Mouse (Mus musculus) cerebellum, adult 2 months (tissue): ENCODE measurements at regions not wholly inside any gene's neighbourhood (a gene's known extent, or its start where the extent isn't known, plus 50 kb on each side); places are given as distances from the start of the nearest gene placed in this dataset.
"Not testable (repeated sequence)": the region's sequence is repeated elsewhere in the genome, so short reads cannot be mapped to it uniquely, and the experiment has no call there.

ENCODE experiments used
- DNase-seq, 2 experiments: peaks; one replicate each; pipeline ENCODE4 v3.0.0; 2021
- H3K27ac ChIP-seq: fragments of 200-500 bp; 2 replicates; pipeline ENCODE4 v1.5.1; 2012; ENCODE audit warnings: low read length, control low read depth, inconsistent platforms; ENCODE audit not compliant: insufficient read depth
- H3K27me3 ChIP-seq: fragments of 200-500 bp; 2 replicates; pipeline ENCODE4 v1.6.1; 2012; ENCODE audit warnings: inconsistent platforms, mild to moderate bottlenecking, low read length, moderate library complexity; ENCODE audit not compliant: control insufficient read depth, insufficient read depth
- H3K4me1 ChIP-seq: fragments of 200-500 bp; 2 replicates; pipeline ENCODE4 v1.6.1; 2011; ENCODE audit warnings: low read length; ENCODE audit not compliant: control insufficient read depth, insufficient read depth
- H3K4me3 ChIP-seq: fragments of 200-500 bp; replicated peaks from 2 replicates; pipeline ENCODE3; 2011; ENCODE audit warnings: mild to moderate bottlenecking, low read depth, low read length, control low read depth; ENCODE audit not compliant: insufficient read depth
- CTCF ChIP-seq: fragments of 200-500 bp; IDR thresholded peaks from 2 replicates; pipeline ENCODE4 v1.5.1; 2011; ENCODE audit warnings: low read depth, mild to moderate bottlenecking, control low read depth, low read length, moderate library complexity, borderline replicate concordance; ENCODE audit not compliant: insufficient read depth
- POLR2A ChIP-seq: fragments of 200-500 bp; IDR thresholded peaks from 2 replicates; pipeline ENCODE4 v1.6.1; 2011; ENCODE audit warnings: low read length, control low read depth, borderline replicate concordance; ENCODE audit not compliant: insufficient read depth
- WGBS: fragments of 180-500 bp; shearing (Covaris S2); methylation state at CpG from one replicate; pipeline ENCODE4 v1.1.7; 2018; 5-methylcytosine and 5-hydroxymethylcytosine counted together

GRCm38 (mm10) chr2:3907026-3907425 is 110.5 kb upstream of the Frmd4a start:
- H3K27ac ChIP-seq: no peak overlapping the region
- peaks cover 23% of the 10 kb centered on the region for H3K4me1 ChIP-seq
- WGBS: 98% methylated on average over 4 of the region's 4 CpGs
- no peak for DNase-seq
- TF ChIP-seq CTCF: no peak
- no peak for TF ChIP-seq POLR2A
- H3K4me3 ChIP-seq: no peak overlapping the region
- no peaks in the 10 kb centered on the region for H3K27me3 ChIP-seq

DNA sequence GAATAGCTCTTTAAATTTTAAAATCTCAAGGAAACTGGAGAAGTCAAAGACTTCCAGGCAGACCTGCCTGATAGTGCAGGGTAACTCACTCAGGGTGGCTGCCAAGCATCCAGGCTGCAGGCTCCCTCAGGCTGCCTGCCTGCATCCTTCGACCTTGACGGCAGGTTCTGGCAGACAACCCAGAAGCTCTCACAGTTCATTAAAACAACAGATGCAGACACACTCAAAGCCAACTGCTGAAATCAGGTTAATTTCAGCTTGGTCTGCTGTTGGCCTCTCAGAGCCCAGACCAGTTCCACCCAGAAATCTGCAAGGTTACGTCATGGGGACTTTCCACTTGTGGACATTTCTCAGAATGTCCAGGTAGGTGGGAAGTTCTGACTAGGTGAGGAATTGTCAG is 109.3 kb upstream of the Frmd4a start:
- 9% methylated on average over 3 of the region's 3 CpGs for WGBS
- H3K4me1 ChIP-seq: peaks cover 23% of the 10 kb centered on the region
- no peak overlapping the region for H3K4me3 ChIP-seq
- peak; percentile 83 to 94 for DNase-seq
- no peaks in the 10 kb centered on the region for H3K27me3 ChIP-seq
- H3K27ac ChIP-seq: no peak overlapping the region
- TF ChIP-seq CTCF (no peak), POLR2A (no peak)

DNA sequence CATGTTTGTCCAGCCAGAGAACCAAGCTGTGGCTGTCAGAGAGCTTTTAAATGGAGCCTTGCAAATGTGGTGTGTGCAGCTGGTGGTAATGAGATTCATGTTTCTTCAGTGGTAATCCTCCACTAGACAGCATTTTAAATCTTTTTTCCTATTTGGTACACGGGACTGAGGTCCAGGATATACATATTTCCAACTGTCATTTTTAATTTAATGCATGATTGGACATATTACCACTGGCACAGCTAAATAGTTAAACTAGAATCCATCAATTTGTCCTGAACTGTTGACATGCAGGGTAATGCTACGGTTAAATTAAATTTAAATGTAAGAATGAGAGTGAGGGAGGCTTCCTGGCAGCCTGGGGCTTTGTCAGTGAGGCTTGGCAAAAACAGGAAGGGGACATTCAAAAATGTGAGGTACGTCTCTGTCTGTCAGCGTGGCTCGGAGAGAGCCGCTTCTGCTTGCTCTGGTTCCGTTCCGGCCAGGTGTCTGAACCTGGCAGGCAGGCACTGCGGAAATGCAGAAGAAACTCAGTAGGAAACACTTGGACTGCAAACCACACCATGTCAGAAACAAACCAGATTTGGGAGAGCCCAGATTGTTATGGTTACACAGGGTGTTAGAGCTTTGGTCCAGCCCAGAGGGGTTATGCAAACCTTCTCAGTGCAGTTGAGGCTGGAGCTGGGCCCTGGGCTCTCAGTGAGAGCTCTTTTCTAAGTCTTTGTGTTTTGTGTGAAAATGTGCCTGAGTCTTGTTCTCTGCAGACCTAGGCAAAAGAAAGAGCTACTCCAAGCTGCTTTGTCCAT is 107.2 kb upstream of the Frmd4a start:
- no peak overlapping the region for H3K27ac ChIP-seq
- TF ChIP-seq CTCF: no peak
- no peak for TF ChIP-seq POLR2A
- no peaks in the 10 kb centered on the region for H3K27me3 ChIP-seq
- WGBS: 13% methylated on average over 9 of the region's 9 CpGs
- no peak overlapping the region for H3K4me3 ChIP-seq
- peak; percentile 63 to 77 for DNase-seq
- H3K4me1 ChIP-seq: peaks cover 23% of the 10 kb centered on the region

GRCm38 (mm10) chr2:3915141-3915540 is 102.4 kb upstream of the Frmd4a start:
- H3K4me3 ChIP-seq: no peak overlapping the region
- TF ChIP-seq POLR2A (no peak), CTCF (no peak)
- DNase-seq: no peak
- H3K27ac ChIP-seq: no peak overlapping the region
- H3K27me3 ChIP-seq: no peaks in the 10 kb centered on the region
- peaks cover 14% of the 10 kb centered on the region for H3K4me1 ChIP-seq
- 94% methylated on average over 7 of the region's 7 CpGs for WGBS

GRCm38 (mm10) chr2:3916365-3916764 is 101.2 kb upstream of the Frmd4a start:
- WGBS: over 99% methylated on average over 3 of the region's 3 CpGs
- TF ChIP-seq POLR2A (no peak), CTCF (no peak)
- no peak for DNase-seq
- peaks cover 8% of the 10 kb centered on the region for H3K4me1 ChIP-seq
- H3K4me3 ChIP-seq: no peak overlapping the region
- H3K27ac ChIP-seq: no peak overlapping the region
- no peaks in the 10 kb centered on the region for H3K27me3 ChIP-seq

- 12% methylated on average over 6 of the region's 6 CpGs for WGBS
- peaks cover 8% of the 10 kb centered on the region for H3K4me1 ChIP-seq
- H3K4me3 ChIP-seq: no peak overlapping the region
- no peaks in the 10 kb centered on the region for H3K27me3 ChIP-seq
- DNase-seq: peak; percentile 53 to 76
- TF ChIP-seq POLR2A (no peak), CTCF (no peak)
- no peak overlapping the region for H3K27ac ChIP-seq
These were observed 99.4 kb upstream of the Frmd4a start for GRCm38 (mm10) chr2:3918156-3918555.

DNA sequence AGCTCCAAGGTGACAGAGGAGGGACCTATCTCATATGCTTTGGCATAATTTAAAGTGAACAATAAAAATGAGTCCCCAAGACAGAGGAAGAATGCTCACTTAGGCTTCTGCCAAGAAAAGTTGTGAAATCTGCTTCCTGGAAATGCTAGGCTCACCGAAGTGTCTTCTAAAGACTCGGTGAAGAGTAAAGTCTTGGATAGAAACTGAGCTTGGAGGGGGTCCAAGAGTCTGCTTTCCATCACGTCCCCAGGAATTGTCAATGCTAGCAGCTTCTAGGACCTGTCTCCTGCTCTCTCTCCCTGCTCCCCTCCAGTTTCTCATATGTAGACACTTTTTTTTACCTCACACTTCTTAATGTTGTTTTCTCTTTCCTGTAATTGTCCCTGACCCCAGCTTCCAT is 97.6 kb upstream of the Frmd4a start:
- H3K27me3 ChIP-seq: no peaks in the 10 kb centered on the region
- H3K4me1 ChIP-seq: peaks cover 8% of the 10 kb centered on the region
- H3K4me3 ChIP-seq: no peak overlapping the region
- H3K27ac ChIP-seq: no peak overlapping the region
- DNase-seq: no peak
- 64% methylated on average over 3 of the region's 3 CpGs for WGBS
- TF ChIP-seq POLR2A: no peak
- TF ChIP-seq CTCF: no peak

- WGBS: 98% methylated on average over 2 of the region's 2 CpGs
- not testable (repeated sequence) for DNase-seq, H3K4me1 ChIP-seq, H3K27ac ChIP-seq, H3K4me3 ChIP-seq, H3K27me3 ChIP-seq
These were observed 96.4 kb upstream of the Frmd4a start for GRCm38 (mm10) chr2:3921084-3921483.

DNA sequence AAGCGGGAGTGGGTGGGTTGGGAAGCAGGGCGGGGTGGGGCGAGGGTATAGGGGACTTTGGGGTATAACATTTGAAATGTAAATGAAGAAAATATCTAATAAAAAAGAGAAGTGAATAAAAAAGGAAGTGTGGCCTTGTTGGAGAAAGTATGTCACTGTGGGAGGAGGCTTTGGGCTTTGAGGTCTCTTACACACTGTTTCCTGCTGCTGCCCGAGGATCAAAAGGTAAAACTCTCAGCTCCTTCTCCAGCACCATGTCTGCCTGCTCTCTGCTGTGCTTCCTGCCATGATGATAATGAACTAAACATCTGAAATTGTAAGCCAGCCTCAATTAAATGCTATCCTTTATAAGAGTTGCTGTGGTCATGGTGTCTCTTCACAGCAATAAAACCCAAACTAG is 94.8 kb upstream of the Frmd4a start:
- no peak for TF ChIP-seq POLR2A
- no peak for TF ChIP-seq CTCF
- no peak overlapping the region for H3K27ac ChIP-seq
- WGBS: 98% methylated on average over 4 of the region's 4 CpGs

More for the DNA sequence above, 94.8 kb upstream of the Frmd4a start:
- Histone ChIP-seq H3K27me3 (no peaks in the 10 kb centered on the region), H3K4me1 (peaks cover 6% of the 10 kb centered on the region), H3K4me3 (no peak overlapping the region)
- DNase-seq: no peak
